Mouse (Mus musculus) liver, postnatal 0 days (tissue): ENCODE measurements around the gene Tmem135.

Experiments used
- CTCF ChIP-seq: sonication (generic); IDR thresholded peaks from 2 replicates; pipeline ENCODE4 v1.5.1; 2016; ENCODE audit warnings: antibody characterized with exemption, low read depth
- EP300 ChIP-seq: IDR thresholded peaks from 2 replicates; pipeline ENCODE4 v1.6.1; 2016; ENCODE audit warnings: antibody characterized with exemption, low read depth, mild to moderate bottlenecking

DNA sequence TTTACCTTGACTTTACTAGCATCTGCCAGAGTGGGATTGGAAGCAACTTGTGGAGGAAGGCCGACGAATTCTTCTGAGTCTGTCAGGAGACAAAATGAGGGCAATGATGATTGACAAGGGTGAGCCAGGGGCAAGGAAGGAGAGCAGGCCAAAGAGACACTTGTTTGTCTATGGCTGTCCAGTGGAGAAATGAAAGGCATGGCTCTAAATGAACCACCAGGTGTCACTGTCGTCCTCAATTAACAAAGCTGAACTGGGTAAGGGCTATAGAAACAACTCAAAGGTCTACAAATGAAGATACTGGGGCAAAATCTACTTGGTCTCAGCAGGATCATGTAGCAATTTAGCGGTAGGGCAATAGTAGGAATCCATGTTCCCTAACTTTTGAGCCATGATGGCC is 33.6 kb upstream of the Tmem135 start:
- TF ChIP-seq CTCF (peak; percentile 78), EP300 (no peak)
